Mouse (Mus musculus): ENCODE data around the gene Gm15217. TPM values are rescaled to one million over a fixed set of nuclear protein-coding genes. Genes with fewer than 3 reads are reported as not detected.

Gm15217 gene
- polyA plus RNA-seq, 1 experiment from 2014 or later, result not detected

- peak overlapping the region; percentile 27; the same call in 1 of the 2 replicates for H3K9ac ChIP-seq (replicated peaks)
- H3K27ac ChIP-seq (replicated peaks), result no peak overlapping the region
- H3K4me2 ChIP-seq, result peak overlapping the region; percentile 93
- H3K27me3 ChIP-seq (replicated peaks), result peaks cover 70% of the 10 kb centered on the region
- H3K36me3 ChIP-seq, result no peaks in the 10 kb centered on the region
- H3K9me3 ChIP-seq (replicated peaks), result no peaks in the 10 kb centered on the region
- H3K4me1 ChIP-seq, result peaks cover 60% of the 10 kb centered on the region
- no peak for ATAC-seq (ENCODE audit: low FRiP score)
- WGBS, result under 1% methylated on average over 39 of the region's 39 CpGs
- H3K4me3 ChIP-seq (replicated peaks), result peak overlapping the region; percentile 56
Measured at GRCm38 (mm10) chr14:46385701-46386477, 6.7 kb downstream of the Gm15217 start.

- ATAC-seq (ENCODE audit: low FRiP score), result 0 out of 2 replicates have a peak, but pooled peaks have one; percentile 9
Measured at GRCm38 (mm10) chr14:46386478-46387356, 7.5 kb downstream of the Gm15217 start.

GRCm38 (mm10) chr14:46387357-46387671 lies 8.1 kb downstream of the Gm15217 start:
- WGBS, result under 1% methylated on average over 27 of the region's 27 CpGs
- peak; percentile 76 for ATAC-seq (ENCODE audit: low FRiP score)
- Histone ChIP-seq H3K27me3 (replicated peaks) (peaks cover 70% of the 10 kb centered on the region), H3K4me1 (peaks cover 54% of the 10 kb centered on the region), H3K9ac (replicated peaks) (peak overlapping the region; percentile 49), H3K36me3 (no peaks in the 10 kb centered on the region), H3K9me3 (replicated peaks) (no peaks in the 10 kb centered on the region), H3K4me2 (peak overlapping the region; percentile 93), H3K4me3 (replicated peaks) (peak overlapping the region; percentile 56), H3K27ac (replicated peaks) (no peak overlapping the region)

More at GRCm38 (mm10) chr14:46386478-46387356, 7.5 kb downstream of the Gm15217 start:
- H3K36me3 ChIP-seq, result no peaks in the 10 kb centered on the region
- no peaks in the 10 kb centered on the region for H3K9me3 ChIP-seq (replicated peaks)
- peaks cover 70% of the 10 kb centered on the region for H3K27me3 ChIP-seq (replicated peaks)
- H3K27ac ChIP-seq (replicated peaks), result no peak overlapping the region
- H3K9ac ChIP-seq (replicated peaks), result peak overlapping the region; percentile 49
- peak overlapping the region; percentile 93 for H3K4me2 ChIP-seq
- under 1% methylated on average over 28 of the region's 28 CpGs for WGBS
- H3K4me1 ChIP-seq, result peaks cover 54% of the 10 kb centered on the region
- H3K4me3 ChIP-seq (replicated peaks), result peak overlapping the region; percentile 56

GRCm38 (mm10) chr14:46387821-46388481 lies 8.7 kb downstream of the Gm15217 start:
- peaks cover 71% of the 10 kb centered on the region for H3K27me3 ChIP-seq (replicated peaks)
- ATAC-seq (ENCODE audit: low FRiP score), result peak; percentile 5; the same call in 1 of the 2 replicates
- H3K9me3 ChIP-seq (replicated peaks), result no peaks in the 10 kb centered on the region
- H3K4me1 ChIP-seq, result peaks cover 54% of the 10 kb centered on the region
- H3K4me3 ChIP-seq (replicated peaks), result peak overlapping the region; percentile 56
- 0 out of 2 replicates have a peak overlapping the region, but pooled peaks have one; percentile 10 for H3K27ac ChIP-seq (replicated peaks)
- no peaks in the 10 kb centered on the region for H3K36me3 ChIP-seq
- WGBS, result 3% methylated on average over 39 of the region's 41 CpGs
- peak overlapping the region; percentile 93 for H3K4me2 ChIP-seq
- peak overlapping the region; percentile 49; the same call in 1 of the 2 replicates for H3K9ac ChIP-seq (replicated peaks)

GRCm38 (mm10) chr14:46388636-46389035 lies 9.4 kb downstream of the Gm15217 start:
- H3K36me3 ChIP-seq, result no peaks in the 10 kb centered on the region
- peaks cover 54% of the 10 kb centered on the region for H3K4me1 ChIP-seq
- no peak for ATAC-seq (ENCODE audit: low FRiP score)
- no peak overlapping the region for H3K9ac ChIP-seq (replicated peaks)
- no peaks in the 10 kb centered on the region for H3K9me3 ChIP-seq (replicated peaks)
- WGBS, result under 1% methylated on average over 27 of the region's 27 CpGs
- peaks cover 67% of the 10 kb centered on the region for H3K27me3 ChIP-seq (replicated peaks)
- H3K27ac ChIP-seq (replicated peaks), result no peak overlapping the region
- H3K4me2 ChIP-seq, result peak overlapping the region; percentile 93
- peak overlapping the region; percentile 56 for H3K4me3 ChIP-seq (replicated peaks)

GRCm38 (mm10) chr14:46389438-46390248 lies 10.4 kb downstream of the Gm15217 start:
- Histone ChIP-seq H3K9ac (replicated peaks) (no peak overlapping the region; the same call in 1 of the 2 replicates), H3K4me3 (replicated peaks) (peak overlapping the region; percentile 32), H3K9me3 (replicated peaks) (no peaks in the 10 kb centered on the region), H3K4me2 (peak overlapping the region; percentile 93), H3K27me3 (replicated peaks) (peaks cover 59% of the 10 kb centered on the region), H3K4me1 (peaks cover 54% of the 10 kb centered on the region), H3K27ac (replicated peaks) (no peak overlapping the region), H3K36me3 (no peaks in the 10 kb centered on the region)
- no peak for ATAC-seq (ENCODE audit: low FRiP score)
- WGBS, result 6% methylated on average over 24 of the region's 24 CpGs

- H3K27me3 ChIP-seq (replicated peaks), result peaks cover 53% of the 10 kb centered on the region
- H3K9ac ChIP-seq (replicated peaks), result no peak within 1 kb of the TSS; the same call in 1 of the 2 replicates
Measured at GRCm38 (mm10) chr14:46390249-46390775, 11.1 kb downstream of the Gm15217 start, which contains the start of gene Bmp4. TSS of gene Bmp4 (minus strand) at chr14:46390669.

GRCm38 (mm10) chr14:46391621-46392170 lies 12.5 kb downstream of the Gm15217 start:
- H3K27ac ChIP-seq (replicated peaks), result no peak overlapping the region
- ATAC-seq (ENCODE audit: low FRiP score), result no peak
- H3K9me3 ChIP-seq (replicated peaks), result no peaks in the 10 kb centered on the region
- no peak overlapping the region for H3K4me2 ChIP-seq
- H3K36me3 ChIP-seq, result no peaks in the 10 kb centered on the region
- no peak overlapping the region for H3K4me3 ChIP-seq (replicated peaks)
- H3K4me1 ChIP-seq, result peaks cover 39% of the 10 kb centered on the region
- H3K9ac ChIP-seq (replicated peaks), result no peak overlapping the region
- peaks cover 57% of the 10 kb centered on the region for H3K27me3 ChIP-seq (replicated peaks)
- WGBS, result 53% methylated on average over 6 of the region's 6 CpGs

More at GRCm38 (mm10) chr14:46390249-46390775, 11.1 kb downstream of the Gm15217 start, which contains the start of gene Bmp4:
- Histone ChIP-seq H3K27ac (replicated peaks) (no peak within 1 kb of the TSS), H3K4me3 (replicated peaks) (peak within 1 kb of the TSS; percentile 32), H3K9me3 (replicated peaks) (no peaks in the 10 kb centered on the region), H3K4me2 (peak within 1 kb of the TSS; percentile 93), H3K36me3 (no peaks in the 10 kb centered on the region), H3K4me1 (peaks cover 53% of the 10 kb centered on the region)
- WGBS, result under 1% methylated on average over 26 of the region's 26 CpGs
- ATAC-seq (ENCODE audit: low FRiP score), result no peak

GRCm38 (mm10) chr14:46398091-46398695 lies 19.0 kb downstream of the Gm15217 start:
- no peak for ATAC-seq (ENCODE audit: low FRiP score)
- H3K27me3 ChIP-seq (replicated peaks), result peaks cover 32% of the 10 kb centered on the region
- H3K9ac ChIP-seq (replicated peaks), result no peak overlapping the region
- H3K36me3 ChIP-seq, result no peaks in the 10 kb centered on the region
- peaks cover 9% of the 10 kb centered on the region for H3K4me1 ChIP-seq
- peak overlapping the region; percentile 51 for H3K4me2 ChIP-seq
- peak overlapping the region; percentile 25 for H3K4me3 ChIP-seq (replicated peaks)
- H3K9me3 ChIP-seq (replicated peaks), result no peaks in the 10 kb centered on the region
- WGBS, result 2% methylated on average over 27 of the region's 27 CpGs
- H3K27ac ChIP-seq (replicated peaks), result no peak overlapping the region

- H3K9me3 ChIP-seq (replicated peaks), result no peaks in the 10 kb centered on the region
Measured at GRCm38 (mm10) chr14:46399925-46400324, 20.7 kb downstream of the Gm15217 start.

More at GRCm38 (mm10) chr14:46399925-46400324, 20.7 kb downstream of the Gm15217 start:
- no peak overlapping the region for H3K9ac ChIP-seq (replicated peaks)
- no peaks in the 10 kb centered on the region for H3K36me3 ChIP-seq
- H3K4me2 ChIP-seq, result no peak overlapping the region
- no peak for ATAC-seq (ENCODE audit: low FRiP score)
- WGBS, result 79% methylated on average over 2 of the region's 2 CpGs
- H3K27me3 ChIP-seq (replicated peaks), result peaks cover 32% of the 10 kb centered on the region
- H3K4me1 ChIP-seq, result peaks cover 9% of the 10 kb centered on the region
- H3K27ac ChIP-seq (replicated peaks), result no peak overlapping the region
- H3K4me3 ChIP-seq (replicated peaks), result no peak overlapping the region
